Mouse (Mus musculus) liver, embryonic 15.5 days (tissue): ENCODE measurements around the gene Gm10135. TPM values are rescaled to one million over a fixed set of nuclear protein-coding genes. Genes with fewer than 3 reads are reported as not detected.

Source experiments
- ATAC-seq: fragments of 200-750 bp; cut with Nextera tagmentation; 2 replicates; pipeline ENCODE4 v1.8.0; 2017; ENCODE audit warnings: moderate number of reproducible peaks, mild to moderate bottlenecking, moderate library complexity; ENCODE audit not compliant: insufficient read depth
- H3K27ac ChIP-seq: fragments of 300-500 bp; sonication (generic); replicated peaks from 2 replicates; pipeline ENCODE4 v1.5.1; 2015; ENCODE audit warnings: mild to moderate bottlenecking, inconsistent platforms
- H3K27me3 ChIP-seq: fragments of 300-500 bp; sonication (generic); 2 replicates; pipeline ENCODE4 v1.6.1; 2015; ENCODE audit warnings: mild to moderate bottlenecking, inconsistent platforms
- H3K36me3 ChIP-seq: fragments of 300-500 bp; sonication (generic); replicated peaks from 2 replicates; pipeline ENCODE4 v1.6.1; 2015; ENCODE audit warnings: moderate library complexity, mild to moderate bottlenecking, inconsistent platforms
- H3K4me1 ChIP-seq: fragments of 300-500 bp; sonication (generic); replicated peaks from 2 replicates; pipeline ENCODE4 v1.6.1; 2015; ENCODE audit warnings: inconsistent platforms
- H3K4me2 ChIP-seq: fragments of 300-500 bp; sonication (generic); 2 replicates; pipeline ENCODE4 v1.6.1; 2015; ENCODE audit warnings: moderate library complexity, mild to moderate bottlenecking, inconsistent platforms
- H3K4me3 ChIP-seq: fragments of 300-500 bp; sonication (generic); replicated peaks from 2 replicates; pipeline ENCODE4 v1.5.1; 2015; ENCODE audit warnings: mild to moderate bottlenecking, inconsistent platforms
- H3K9ac ChIP-seq: fragments of 300-500 bp; sonication (generic); 2 replicates; pipeline ENCODE4 v1.6.1; 2015; ENCODE audit warnings: moderate library complexity, mild to moderate bottlenecking, inconsistent platforms
- H3K9me3 ChIP-seq: fragments of 300-500 bp; sonication (generic); replicated peaks from 2 replicates; pipeline ENCODE4 v1.6.1; 2016; ENCODE audit warnings: inconsistent platforms
- WGBS: fragments of 180-500 bp; shearing (Covaris S2); methylation state at CpG from one replicate; pipeline ENCODE4 v1.1.7; 2015; ENCODE audit warnings: mixed read lengths; ENCODE audit not compliant: insufficient replicate concordance; 5-methylcytosine and 5-hydroxymethylcytosine counted together
- polyA plus RNA-seq: library from polyadenylated mRNA; unstranded; fragments of >200 nt; fragmentation: Nextera tagmentation; extraction: Ambion mirVana; gene quantifications from 2 replicates; pipeline ENCODE4 v1.2.1, GENCODE M21; 2015

Gm10135 gene
- polyA plus RNA-seq, 1 experiment from 2014 or later: not detected

- peaks cover 7% of the 10 kb centered on the region; the same call in 1 of the 2 replicates for H3K27me3 ChIP-seq
- no peak overlapping the region for H3K27ac ChIP-seq
- 75% methylated on average over 8 of the region's 8 CpGs for WGBS
- no peaks in the 10 kb centered on the region for H3K9me3 ChIP-seq
- H3K36me3 ChIP-seq: no peaks in the 10 kb centered on the region
- peaks cover 13% of the 10 kb centered on the region for H3K4me1 ChIP-seq
- no peak for ATAC-seq
- H3K4me3 ChIP-seq: no peak overlapping the region
- no peak overlapping the region for H3K9ac ChIP-seq
- H3K4me2 ChIP-seq: no peak overlapping the region
These were observed 53.3 kb downstream of the Gm10135 start for GRCm38 (mm10) chr5:72921171-72921570.

DNA sequence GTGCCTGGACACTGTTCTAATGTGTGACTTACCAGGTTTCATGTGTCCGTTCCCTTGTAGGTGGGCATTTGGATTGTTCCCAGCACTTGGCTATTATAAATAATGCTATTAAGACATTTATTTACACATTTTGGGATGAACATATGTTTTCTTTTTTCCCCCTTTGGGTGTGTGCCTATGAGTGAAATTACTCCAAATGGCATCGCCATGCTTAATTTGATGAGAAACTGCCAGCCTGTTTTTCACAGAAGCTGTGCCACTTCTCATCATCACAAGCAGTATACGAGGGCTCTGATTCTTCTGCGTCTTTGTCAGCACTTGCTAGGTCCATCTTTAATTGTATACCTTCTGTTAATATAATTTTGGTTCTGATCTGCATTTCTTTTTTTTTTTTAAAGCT lies 54.1 kb downstream of the Gm10135 start:
- peaks cover 21% of the 10 kb centered on the region for H3K4me1 ChIP-seq
- ATAC-seq: no peak
- WGBS: 75% methylated on average over 4 of the region's 4 CpGs
- no peak overlapping the region for H3K4me2 ChIP-seq
- H3K27me3 ChIP-seq: peaks cover 14% of the 10 kb centered on the region
- no peaks in the 10 kb centered on the region for H3K9me3 ChIP-seq
- H3K27ac ChIP-seq: no peak overlapping the region
- H3K4me3 ChIP-seq: no peak overlapping the region
- H3K9ac ChIP-seq: no peak overlapping the region
- no peaks in the 10 kb centered on the region for H3K36me3 ChIP-seq

DNA sequence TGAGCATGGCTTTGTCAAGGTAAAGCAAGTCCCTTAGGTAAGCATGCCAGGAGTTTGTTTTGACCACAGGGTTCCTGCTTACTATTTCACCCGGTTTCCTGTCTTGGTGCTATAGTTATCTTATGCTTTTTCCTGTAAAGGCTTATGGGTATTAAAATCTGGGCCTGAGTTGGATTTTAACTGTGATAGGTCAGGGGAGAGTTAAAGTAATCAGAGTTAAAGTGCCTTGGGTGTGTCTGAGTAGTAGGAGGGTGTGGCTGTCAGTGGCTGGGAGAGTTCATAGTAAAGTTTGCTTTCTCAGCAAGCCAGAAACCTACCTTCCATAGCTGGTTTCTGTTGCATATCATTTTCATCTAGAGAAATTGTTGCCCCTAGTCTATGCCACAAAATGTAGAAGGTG lies 57.7 kb downstream of the Gm10135 start:
- 0 out of 2 replicates have a peak overlapping the region, but pooled peaks have one; percentile 88 for H3K4me3 ChIP-seq
- H3K27me3 ChIP-seq: peaks cover 24% of the 10 kb centered on the region
- no peaks in the 10 kb centered on the region for H3K9me3 ChIP-seq
- no peaks in the 10 kb centered on the region for H3K36me3 ChIP-seq
- peaks cover 52% of the 10 kb centered on the region for H3K4me1 ChIP-seq
- peak overlapping the region; percentile 94; the same call in 1 of the 2 replicates for H3K4me2 ChIP-seq
- WGBS: 2% methylated on average over 1 of the region's 1 CpGs
- no peak for ATAC-seq
- no peak overlapping the region for H3K27ac ChIP-seq
- no peak overlapping the region for H3K9ac ChIP-seq

GRCm38 (mm10) chr5:72916048-72916447 lies 58.5 kb downstream of the Gm10135 start:
- no peak for ATAC-seq
- 54% methylated on average over 4 of the region's 4 CpGs for WGBS
- Histone ChIP-seq H3K27ac (no peak overlapping the region), H3K36me3 (no peaks in the 10 kb centered on the region), H3K27me3 (peaks cover 24% of the 10 kb centered on the region), H3K9ac (no peak overlapping the region), H3K4me1 (peaks cover 54% of the 10 kb centered on the region), H3K9me3 (no peaks in the 10 kb centered on the region), H3K4me2 (peak overlapping the region; percentile 94), H3K4me3 (peak overlapping the region; percentile 88; the same call in 1 of the 2 replicates)

Other genes starting within 250 kb of the Gm10135 start
- gene Txk, start 221.9 kb downstream of the Gm10135 start, polyA plus RNA-seq: 0.05 and 0.06 TPM in 2 replicates
- 3.5 and 5.3 TPM in 2 replicates for gene Tec, start 106.2 kb downstream of the Gm10135 start, polyA plus RNA-seq
- gene Slain2, start 60.4 kb downstream of the Gm10135 start, polyA plus RNA-seq: 4.1 TPM in 2 replicates
- gene Slc10a4, start 32.2 kb upstream of the Gm10135 start, polyA plus RNA-seq: 0.06 and 0.08 TPM in 2 replicates